Mouse (Mus musculus) megakaryocyte, embryonic 14.5 days (primary cell): ENCODE measurements around the gene Frmd6.

Source experiments
- FLI1 ChIP-seq: IDR thresholded peaks from 2 replicates; pipeline ENCODE4 v1.6.1; 2012; ENCODE audit warnings: low read length, inconsistent platforms, mixed read lengths
- GATA1 ChIP-seq: IDR thresholded peaks from 3 replicates; pipeline ENCODE4 v1.6.1; 2012; ENCODE audit warnings: mixed read lengths, low read length, inconsistent platforms, borderline replicate concordance

- TF ChIP-seq GATA1 (no peak), FLI1 (no peak)
These were observed 20.1 kb downstream of the Frmd6 start for GRCm38 (mm10) chr12:70845371-70845770.
